Mouse (Mus musculus): ENCODE data around the gene Sirpa.

- TF ChIP-seq CTCF (conservative IDR thresholded peaks at IDR 0.05; ENCODE audit: low read length) (no peak), NANOG (IDR thresholded peaks at IDR 0.05; ENCODE audit: borderline replicate concordance, low read length) (no peak)
These were observed 738 bp upstream of the Sirpa start for GRCm38 (mm10) chr2:129591897-129592296.
